Mouse (Mus musculus) T-cell, adult 66 days (primary cell): ENCODE measurements around the gene Psma1. TPM values are rescaled to one million over a fixed set of nuclear protein-coding genes. Genes with fewer than 3 reads are reported as not detected.

Experiments used
- total RNA-seq, 2 experiments: library from RNA; stranded (reverse); gene quantifications; 3 replicates in 1 of 2; 4 replicates in 1 of 2; pipeline ENCODE4 v1.2.4; 2023

Gene Psma1
- total RNA-seq: 10 to 100 TPM; 80.0 to 82.8 TPM

GRCm38 (mm10) chr7:114276005-114276752 is at the start of gene Psma1:
Gene Psma1, minus strand, starts transcription at chr7:114276118.

GRCm38 (mm10) chr7:114253885-114254833 is 21.8 kb downstream of the Psma1 start, which contains the start of gene Copb1:
Gene Copb1, minus strand, starts transcription at chr7:114254711.

Other genes starting within 250 kb of the Psma1 start
- 100 to 1,000 TPM in 1 of 2 experiments, 10 to 100 TPM in 1; 77.9 to 100 TPM for gene Rras2, start 158.3 kb downstream of the Psma1 start, total RNA-seq
- 10 to 100 TPM; 65.8 to 78.3 TPM for gene Copb1, start 21.4 kb downstream of the Psma1 start, total RNA-seq
- 100 to 1,000 TPM; 127 to 196 TPM for gene Pde3b, start 139.2 kb upstream of the Psma1 start, total RNA-seq